Mouse (Mus musculus) forebrain, embryonic 10.5 days (tissue): ENCODE results near the gene Cdk14. TPM values are rescaled to one million over a fixed set of nuclear protein-coding genes. Genes with fewer than 3 reads are reported as not detected.

Source experiments
- DNase-seq: peaks from one replicate; pipeline ENCODE4 v3.0.0-alpha.2; 2017; ENCODE audit warnings: low spot score; ENCODE audit errors: extremely low spot score
- H3K27ac ChIP-seq: fragments of 300-500 bp; sonication (generic); 2 replicates; pipeline ENCODE4 v1.5.1; 2016; ENCODE audit warnings: mild to moderate bottlenecking
- H3K27me3 ChIP-seq: fragments of 300-500 bp; sonication (generic); 2 replicates; pipeline ENCODE4 v1.6.1; 2016; ENCODE audit warnings: mild to moderate bottlenecking; ENCODE audit not compliant: poor library complexity, severe bottlenecking
- H3K36me3 ChIP-seq: fragments of 300-500 bp; sonication (generic); replicated peaks from 2 replicates; pipeline ENCODE4 v1.6.1; 2016; ENCODE audit warnings: mild to moderate bottlenecking, moderate library complexity
- H3K4me1 ChIP-seq: fragments of 300-500 bp; sonication (generic); 2 replicates; pipeline ENCODE4 v1.6.1; 2016
- H3K4me3 ChIP-seq: fragments of 300-500 bp; sonication (generic); 2 replicates; pipeline ENCODE4 v1.5.1; 2016; ENCODE audit warnings: mild to moderate bottlenecking, moderate library complexity
- H3K9me3 ChIP-seq: fragments of 300-500 bp; sonication (generic); 2 replicates; pipeline ENCODE4 v1.6.1; 2016; ENCODE audit warnings: mild to moderate bottlenecking, moderate library complexity
- WGBS: fragments of 180-500 bp; shearing (Covaris S2); methylation state at CpG from one replicate; pipeline ENCODE4 v1.1.7; 2016; 5-methylcytosine and 5-hydroxymethylcytosine counted together
- polyA plus RNA-seq: library from polyadenylated mRNA; unstranded; fragments of >200 nt; fragmentation: Nextera tagmentation; extraction: Ambion mirVana; gene quantifications from 2 replicates; pipeline ENCODE4 v1.2.1, GENCODE M21; 2016

The Cdk14 gene
- polyA plus RNA-seq, 1 experiment from 2014 or later: 9.5 TPM

GRCm38 (mm10) chr5:5176052-5176451 is 244.1 kb downstream of the Cdk14 start:
- Histone ChIP-seq H3K27me3 (no peaks in the 10 kb centered on the region), H3K36me3 (no peaks in the 10 kb centered on the region), H3K4me3 (no peak overlapping the region), H3K27ac (no peak overlapping the region), H3K9me3 (no peaks in the 10 kb centered on the region), H3K4me1 (peaks cover 10% of the 10 kb centered on the region)
- 84% methylated on average over 10 of the region's 10 CpGs for WGBS
- DNase-seq: no peak

GRCm38 (mm10) chr5:5175611-5176010 is 244.5 kb downstream of the Cdk14 start:
- no peak for DNase-seq
- WGBS: 90% methylated on average over 1 of the region's 1 CpGs
- Histone ChIP-seq H3K36me3 (no peaks in the 10 kb centered on the region), H3K9me3 (no peaks in the 10 kb centered on the region), H3K4me1 (peaks cover 10% of the 10 kb centered on the region), H3K27ac (no peak overlapping the region), H3K27me3 (no peaks in the 10 kb centered on the region), H3K4me3 (no peak overlapping the region)

GRCm38 (mm10) chr5:5175090-5175489 is 245.0 kb downstream of the Cdk14 start:
- peaks cover 10% of the 10 kb centered on the region for H3K4me1 ChIP-seq
- no peak for DNase-seq
- H3K4me3 ChIP-seq: no peak overlapping the region
- 48% methylated on average over 1 of the region's 1 CpGs for WGBS
- H3K27me3 ChIP-seq: no peaks in the 10 kb centered on the region
- no peak overlapping the region for H3K27ac ChIP-seq
- H3K9me3 ChIP-seq: no peaks in the 10 kb centered on the region
- H3K36me3 ChIP-seq: no peaks in the 10 kb centered on the region

GRCm38 (mm10) chr5:5166086-5166485 is 254.0 kb downstream of the Cdk14 start:
- H3K27me3 ChIP-seq: no peaks in the 10 kb centered on the region
- 45% methylated on average over 2 of the region's 2 CpGs for WGBS

GRCm38 (mm10) chr5:5164326-5164725 is 255.8 kb downstream of the Cdk14 start:
- no peak for DNase-seq
- Histone ChIP-seq H3K36me3 (no peaks in the 10 kb centered on the region), H3K4me3 (no peak overlapping the region), H3K9me3 (no peaks in the 10 kb centered on the region), H3K27ac (no peak overlapping the region), H3K27me3 (no peaks in the 10 kb centered on the region), H3K4me1 (no peaks in the 10 kb centered on the region; the same call in 1 of the 2 replicates)
- WGBS: 93% methylated on average over 5 of the region's 5 CpGs

More at GRCm38 (mm10) chr5:5166086-5166485, 254.0 kb downstream of the Cdk14 start:
- H3K36me3 ChIP-seq: no peaks in the 10 kb centered on the region
- no peaks in the 10 kb centered on the region; the same call in 1 of the 2 replicates for H3K4me1 ChIP-seq
- H3K27ac ChIP-seq: no peak overlapping the region
- no peak for DNase-seq
- no peaks in the 10 kb centered on the region for H3K9me3 ChIP-seq
- no peak overlapping the region for H3K4me3 ChIP-seq

GRCm38 (mm10) chr5:5163823-5164222 is 256.3 kb downstream of the Cdk14 start:
- no peaks in the 10 kb centered on the region; the same call in 1 of the 2 replicates for H3K4me1 ChIP-seq
- H3K36me3 ChIP-seq: no peaks in the 10 kb centered on the region
- no peak overlapping the region for H3K4me3 ChIP-seq
- no peaks in the 10 kb centered on the region for H3K27me3 ChIP-seq
- H3K27ac ChIP-seq: no peak overlapping the region
- DNase-seq: no peak
- 94% methylated on average over 2 of the region's 2 CpGs for WGBS
- no peaks in the 10 kb centered on the region for H3K9me3 ChIP-seq

- Histone ChIP-seq H3K4me3 (no peak overlapping the region), H3K9me3 (no peaks in the 10 kb centered on the region), H3K4me1 (no peaks in the 10 kb centered on the region), H3K27me3 (no peaks in the 10 kb centered on the region), H3K36me3 (no peaks in the 10 kb centered on the region), H3K27ac (no peak overlapping the region)
- 85% methylated on average over 1 of the region's 1 CpGs for WGBS
- no peak for DNase-seq
Measured at GRCm38 (mm10) chr5:5159521-5159920, 260.6 kb downstream of the Cdk14 start.

GRCm38 (mm10) chr5:5139855-5140254 is 280.3 kb downstream of the Cdk14 start:
- H3K4me1 ChIP-seq: no peaks in the 10 kb centered on the region
- no peak for DNase-seq
- H3K27ac ChIP-seq: no peak overlapping the region
- no peaks in the 10 kb centered on the region for H3K9me3 ChIP-seq
- H3K27me3 ChIP-seq: no peaks in the 10 kb centered on the region
- no peak overlapping the region for H3K4me3 ChIP-seq
- no peaks in the 10 kb centered on the region for H3K36me3 ChIP-seq
- WGBS: 96% methylated on average over 5 of the region's 5 CpGs

- H3K27me3 ChIP-seq: no peaks in the 10 kb centered on the region
- no peak overlapping the region for H3K27ac ChIP-seq
- no peak for DNase-seq
- WGBS: 88% methylated on average over 13 of the region's 13 CpGs
- no peaks in the 10 kb centered on the region for H3K9me3 ChIP-seq
- no peak overlapping the region for H3K4me3 ChIP-seq
- no peaks in the 10 kb centered on the region for H3K36me3 ChIP-seq
- no peaks in the 10 kb centered on the region for H3K4me1 ChIP-seq
Measured at GRCm38 (mm10) chr5:5134905-5135511, 285.1 kb downstream of the Cdk14 start.

- Histone ChIP-seq H3K36me3 (no peaks in the 10 kb centered on the region), H3K4me3 (no peak overlapping the region), H3K27ac (no peak overlapping the region), H3K4me1 (no peaks in the 10 kb centered on the region), H3K27me3 (no peaks in the 10 kb centered on the region), H3K9me3 (no peaks in the 10 kb centered on the region)
- DNase-seq: no peak
- 94% methylated on average over 6 of the region's 6 CpGs for WGBS
Measured at GRCm38 (mm10) chr5:5134143-5134904, 285.8 kb downstream of the Cdk14 start.

- Histone ChIP-seq H3K4me1 (no peaks in the 10 kb centered on the region), H3K36me3 (no peaks in the 10 kb centered on the region), H3K27ac (no peak overlapping the region), H3K27me3 (no peaks in the 10 kb centered on the region), H3K9me3 (no peaks in the 10 kb centered on the region), H3K4me3 (no peak overlapping the region)
- WGBS: 84% methylated on average over 1 of the region's 1 CpGs
- no peak for DNase-seq
Measured at GRCm38 (mm10) chr5:5128852-5129251, 291.3 kb downstream of the Cdk14 start.

- Histone ChIP-seq H3K4me3 (no peak overlapping the region), H3K27ac (no peak overlapping the region), H3K27me3 (no peaks in the 10 kb centered on the region), H3K4me1 (no peaks in the 10 kb centered on the region), H3K9me3 (no peaks in the 10 kb centered on the region), H3K36me3 (no peaks in the 10 kb centered on the region)
- DNase-seq: no peak
- WGBS: 97% methylated on average over 4 of the region's 4 CpGs
Measured at GRCm38 (mm10) chr5:5124645-5125044, 295.5 kb downstream of the Cdk14 start.

- H3K36me3 ChIP-seq: no peaks in the 10 kb centered on the region
- H3K9me3 ChIP-seq: no peaks in the 10 kb centered on the region
- no peak for DNase-seq
- no peak overlapping the region for H3K4me3 ChIP-seq
- no peaks in the 10 kb centered on the region for H3K27me3 ChIP-seq
- 0 out of 2 replicates have a peak, but pooled peaks cover 3% of the 10 kb centered on the region for H3K4me1 ChIP-seq
- 89% methylated on average over 5 of the region's 5 CpGs for WGBS
- H3K27ac ChIP-seq: no peak overlapping the region
Measured at GRCm38 (mm10) chr5:5116775-5117522, 303.2 kb downstream of the Cdk14 start.
